Mouse (Mus musculus): ENCODE measurements around the gene Tmco4. TPM values are rescaled to one million over a fixed set of nuclear protein-coding genes. Genes with fewer than 3 reads are reported as not detected.
A peak's percentile ranks its signal among the peaks of the same experiment; 100 is the strongest.
"Not testable (repeated sequence)": the region's sequence is repeated elsewhere in the genome, so short reads cannot be mapped to it uniquely, and the experiment has no call there.

The Tmco4 gene
- total RNA-seq, 4 experiments from 2014 or later = 19.1 to 23.0 (median 21.1) TPM

DNA sequence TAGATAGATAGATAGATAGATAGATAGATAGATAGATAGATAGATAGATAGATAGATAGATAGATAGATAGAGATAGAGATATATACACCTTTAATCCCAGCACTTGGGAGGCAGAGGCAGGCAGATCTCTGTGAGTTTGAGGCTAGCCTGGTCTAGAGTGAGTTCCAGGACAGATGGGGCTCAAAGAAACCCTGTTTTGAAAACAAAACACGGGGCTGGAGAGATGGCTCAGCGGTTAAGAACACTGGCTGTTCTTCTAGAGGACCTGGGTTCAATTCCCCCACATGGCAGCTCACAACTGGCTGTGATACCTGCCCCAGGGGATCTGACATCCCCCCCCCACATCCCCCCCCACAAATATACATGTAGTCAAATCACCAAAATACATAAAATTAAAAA lies 1.9 kb downstream of the Tmco4 start:
- not testable (repeated sequence) for DNase-seq

DNA sequence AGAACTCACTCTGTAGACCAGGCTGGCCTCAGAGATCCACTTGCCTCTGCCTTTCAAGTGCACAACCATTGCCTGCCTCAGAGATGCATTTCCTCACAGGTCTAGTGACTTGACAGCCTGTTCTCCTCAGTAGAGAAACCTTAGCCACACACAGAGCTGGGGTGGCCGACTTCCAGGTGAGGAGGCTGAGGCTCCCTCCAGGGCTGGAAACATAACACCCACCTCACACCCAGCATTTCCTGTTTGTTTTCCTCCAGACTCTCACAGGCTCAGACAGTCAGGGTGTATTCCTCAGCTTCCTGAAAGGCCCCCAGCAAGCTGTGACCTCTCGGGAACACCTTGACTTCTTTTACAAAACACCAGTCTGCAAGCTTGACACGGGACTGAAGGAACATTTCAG lies 2.5 kb downstream of the Tmco4 start:
- no peak for DNase-seq

DNA sequence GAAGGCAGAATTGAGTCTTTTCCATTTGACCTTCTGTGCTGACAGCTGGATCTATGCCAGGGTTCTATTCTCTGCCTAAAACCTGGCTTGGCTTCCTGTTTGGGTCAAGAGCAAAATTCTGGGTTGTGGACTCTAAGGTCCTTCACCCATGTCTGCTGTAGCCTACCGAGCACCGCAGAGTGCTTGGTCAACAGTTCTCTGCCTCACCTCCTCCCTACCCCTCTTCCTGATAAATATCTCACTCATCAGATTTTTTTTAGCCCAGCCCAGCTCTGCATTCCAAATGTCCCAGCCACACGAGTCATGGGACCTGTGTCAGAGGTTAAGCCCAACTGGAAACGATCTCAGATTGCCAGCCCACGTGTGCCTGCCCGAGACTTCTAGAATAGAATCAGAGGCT lies 3.4 kb downstream of the Tmco4 start:
- DNase-seq = no peak

DNA sequence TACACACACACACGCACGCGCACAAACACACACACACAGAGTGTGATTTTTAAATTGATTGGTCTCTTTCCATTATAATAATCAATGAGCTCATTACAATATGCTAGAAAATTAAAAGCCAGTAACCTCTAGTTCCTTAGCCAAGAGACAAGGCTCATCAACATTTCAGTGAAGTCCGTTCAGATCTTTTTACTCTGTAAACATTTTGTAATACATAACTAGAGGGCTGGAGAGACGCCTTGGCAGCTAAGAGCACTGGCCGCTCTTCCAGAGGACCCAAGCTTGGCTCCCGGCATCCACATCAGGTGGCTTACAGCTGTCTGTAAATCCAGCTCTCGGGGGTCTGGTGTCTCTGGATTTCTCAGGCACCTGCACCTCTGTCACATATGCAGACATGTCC lies 7.3 kb downstream of the Tmco4 start:
- DNase-seq = no peak

DNA sequence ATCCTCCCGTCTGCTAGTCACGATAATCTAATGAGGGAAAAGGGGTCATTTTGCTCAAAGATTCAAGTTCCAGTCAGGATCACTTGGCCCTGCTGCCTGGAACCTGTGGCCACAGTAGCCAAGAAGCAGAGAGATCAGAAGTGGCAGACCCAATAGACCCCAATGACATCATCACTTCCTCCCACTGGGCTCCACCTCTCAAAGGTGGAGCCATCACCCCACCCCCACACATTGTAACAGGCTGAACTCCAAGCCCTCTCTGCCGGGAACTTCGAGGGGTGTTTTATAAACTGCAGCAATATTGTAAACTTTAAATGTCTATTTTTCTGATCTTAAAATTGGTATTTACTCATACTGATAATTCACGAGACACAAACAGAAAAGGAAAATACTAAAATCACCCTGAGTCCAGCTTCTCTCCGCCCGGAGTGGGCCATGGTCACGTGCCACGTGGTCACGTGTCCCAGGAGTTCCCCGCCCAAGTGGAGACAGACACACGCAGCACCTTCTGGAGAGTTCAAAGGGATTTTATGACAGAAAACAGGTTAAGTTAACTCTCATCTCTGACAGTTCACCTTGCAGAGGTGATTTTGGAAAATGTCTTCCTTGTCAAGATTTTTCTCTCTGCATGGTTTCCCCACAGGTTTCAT lies 8.2 kb downstream of the Tmco4 start:
- no peak for DNase-seq

DNA sequence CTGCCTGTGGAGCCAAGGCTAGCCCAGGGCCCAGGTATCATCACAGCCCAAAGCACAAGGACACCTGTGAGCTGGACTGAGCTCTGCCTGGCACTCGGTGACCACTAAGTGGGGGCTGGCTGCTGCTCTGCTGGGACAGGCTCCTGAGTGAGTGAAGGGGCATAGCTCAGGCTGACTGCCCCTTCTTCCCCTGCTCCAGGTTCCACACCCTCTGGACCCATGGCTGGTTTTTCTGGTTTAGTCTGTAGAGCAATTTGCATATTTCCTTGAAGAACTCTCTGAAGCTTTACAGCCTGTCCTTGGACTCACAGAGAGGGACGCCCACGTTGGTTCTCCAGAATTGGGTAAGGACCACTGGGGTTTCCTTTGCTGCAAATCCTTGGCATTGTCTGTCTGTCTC lies 10.7 kb downstream of the Tmco4 start:
- no peak for DNase-seq

DNA sequence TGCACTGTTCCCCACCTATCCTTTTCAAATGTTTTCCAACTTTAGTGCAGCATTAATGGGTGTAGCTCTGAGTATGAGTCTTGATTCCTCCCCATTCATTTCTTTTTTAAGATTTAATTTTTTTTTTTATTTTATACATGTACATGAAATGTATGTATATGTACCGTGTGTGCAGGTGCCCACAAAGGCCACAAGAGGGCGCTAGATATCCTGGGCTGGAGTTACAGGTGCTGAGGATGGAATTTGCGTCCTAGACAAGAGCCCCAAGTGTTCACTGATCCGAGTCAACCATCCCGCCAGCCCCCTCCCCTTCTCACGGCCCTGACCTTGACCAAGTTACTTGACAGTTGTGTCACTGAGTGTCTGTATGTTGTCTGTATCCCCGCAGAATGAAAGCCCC lies 12.1 kb downstream of the Tmco4 start:
- no peak for DNase-seq

DNA sequence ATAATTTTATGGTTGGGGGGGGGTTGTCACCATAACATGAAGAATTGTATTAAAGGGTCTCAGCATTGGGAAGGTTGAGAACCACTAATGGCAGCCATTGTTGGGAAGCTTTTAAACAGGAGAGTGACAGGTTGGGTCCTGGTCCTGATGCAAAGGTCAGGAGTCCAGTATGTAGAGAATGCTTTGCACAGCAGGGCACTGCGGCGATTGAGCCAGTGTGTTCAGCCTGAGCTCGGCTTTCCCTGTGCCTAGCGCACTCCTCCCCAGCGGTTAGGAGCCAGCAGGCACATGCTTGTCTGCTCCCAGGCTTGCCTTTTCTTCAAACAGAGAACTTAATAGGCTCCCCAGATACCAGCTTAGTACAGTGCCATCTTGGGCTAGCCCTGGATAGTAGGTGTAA lies 13.6 kb downstream of the Tmco4 start:
- no peak for DNase-seq

DNA sequence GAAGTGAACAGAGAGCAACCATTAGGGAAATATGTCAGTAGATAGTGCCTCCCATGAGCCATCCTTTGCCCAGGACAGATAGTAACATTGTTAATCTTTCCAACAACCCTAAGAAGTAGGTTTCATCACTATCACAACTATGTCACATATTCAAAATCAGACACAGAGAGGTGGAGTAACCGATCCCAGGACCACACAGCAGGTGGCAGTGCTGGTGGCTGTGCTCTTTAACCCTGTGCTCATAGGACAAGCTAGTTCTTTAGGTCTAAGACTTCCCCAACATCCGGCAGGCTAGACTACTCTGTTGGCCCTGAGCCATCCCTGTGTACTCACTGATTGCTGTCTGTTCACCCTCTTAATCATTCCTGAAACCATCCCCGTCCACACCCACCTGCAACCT lies 21.7 kb downstream of the Tmco4 start:
- DNase-seq = no peak

DNA sequence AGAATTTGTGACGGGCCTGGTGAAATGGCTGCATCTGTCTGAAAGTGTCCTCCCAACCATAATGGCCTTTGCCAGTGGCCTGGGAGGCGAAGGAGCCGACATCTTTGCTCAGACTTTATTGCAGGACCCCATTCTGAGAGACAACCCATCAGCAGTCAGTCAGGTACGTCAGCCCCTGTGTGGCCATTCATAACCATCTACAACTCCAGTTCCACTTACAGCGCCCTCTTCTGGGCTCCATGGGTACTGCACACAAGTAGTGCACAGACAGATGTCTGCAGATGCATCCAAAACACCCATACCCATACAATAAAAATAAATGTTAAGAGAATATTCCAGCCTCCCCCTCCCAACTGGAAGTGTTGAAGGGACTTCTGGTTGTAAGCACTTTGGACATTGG lies 23.7 kb downstream of the Tmco4 start:
- no peak for DNase-seq

DNA sequence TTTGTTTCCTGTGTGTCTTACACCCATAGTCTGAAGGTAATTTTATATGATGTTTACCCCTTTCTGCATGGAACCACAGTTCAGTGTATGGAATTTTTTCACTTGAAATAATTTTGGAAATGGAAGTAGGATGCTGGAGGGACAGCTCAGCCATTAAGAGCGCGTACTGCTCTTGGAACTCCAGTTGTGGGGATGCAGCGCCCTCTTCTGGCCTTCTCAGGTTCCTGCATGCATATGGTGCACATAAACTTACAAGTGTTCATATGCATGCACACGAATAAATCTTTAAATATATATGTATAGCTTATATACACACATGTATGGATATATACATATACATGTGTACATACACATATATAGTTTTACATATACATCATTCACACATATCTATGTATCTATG lies 24.4 kb downstream of the Tmco4 start:
- DNase-seq = no peak

DNA sequence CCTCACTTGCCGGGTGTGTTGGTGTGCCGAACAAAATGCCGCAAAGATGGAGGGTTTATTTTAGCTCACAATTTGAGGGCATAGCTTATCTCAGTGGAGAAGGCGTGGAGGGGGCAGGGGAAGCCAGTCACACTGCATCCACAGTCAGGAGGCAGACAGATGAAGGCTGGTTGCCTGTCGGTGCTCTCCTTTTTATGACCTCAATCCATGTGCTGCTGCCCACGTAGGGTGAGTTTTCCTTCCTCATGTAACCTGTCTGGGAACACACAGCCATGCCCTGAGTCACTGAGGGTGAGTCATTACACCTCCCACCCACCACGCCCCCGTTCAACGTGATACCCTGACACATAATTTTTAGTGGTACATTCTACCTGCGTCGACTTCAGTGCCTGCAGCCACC lies 25.9 kb downstream of the Tmco4 start:
- DNase-seq = no peak

DNA sequence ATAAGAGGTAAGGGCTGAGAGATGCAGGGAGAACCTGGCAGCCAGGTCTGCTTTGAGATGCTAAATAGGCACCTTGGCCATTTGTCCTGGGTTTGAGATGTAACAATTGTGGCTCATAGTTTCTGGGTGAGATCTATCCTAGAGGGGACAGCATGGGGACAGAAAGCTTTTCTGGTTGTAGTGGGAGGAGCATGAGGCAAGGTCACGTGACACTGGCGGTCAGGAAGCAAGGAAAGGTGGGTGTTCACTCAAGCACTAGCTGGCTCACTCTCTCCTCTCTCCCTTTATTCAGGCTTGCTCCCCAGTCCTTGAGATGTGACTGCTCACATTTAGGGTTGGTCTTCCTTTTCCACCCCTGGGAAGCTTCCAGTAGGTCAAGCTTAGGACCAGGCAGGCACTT lies 28.3 kb downstream of the Tmco4 start:
- DNase-seq = no peak

DNA sequence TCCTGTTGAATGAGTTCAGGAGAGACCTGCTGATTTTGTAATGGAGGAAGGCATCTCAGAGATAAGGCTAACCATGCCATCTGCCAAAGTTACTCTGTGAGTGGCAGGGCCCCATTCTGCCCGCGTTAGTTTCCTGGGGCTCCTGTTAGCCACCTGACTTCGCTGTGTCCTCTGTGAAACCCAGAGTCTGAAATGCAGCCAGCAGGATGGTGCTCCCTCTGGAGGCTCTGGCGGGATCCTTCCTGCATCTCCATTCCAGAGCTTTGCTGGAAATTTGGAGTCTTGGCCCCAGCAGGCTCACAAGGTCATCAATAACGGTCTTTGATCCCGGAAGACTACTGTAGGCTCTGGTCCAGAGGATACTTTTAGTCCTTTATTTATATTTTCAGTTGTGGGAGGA lies 28.7 kb downstream of the Tmco4 start:
- peak; percentile 36 for DNase-seq

DNA sequence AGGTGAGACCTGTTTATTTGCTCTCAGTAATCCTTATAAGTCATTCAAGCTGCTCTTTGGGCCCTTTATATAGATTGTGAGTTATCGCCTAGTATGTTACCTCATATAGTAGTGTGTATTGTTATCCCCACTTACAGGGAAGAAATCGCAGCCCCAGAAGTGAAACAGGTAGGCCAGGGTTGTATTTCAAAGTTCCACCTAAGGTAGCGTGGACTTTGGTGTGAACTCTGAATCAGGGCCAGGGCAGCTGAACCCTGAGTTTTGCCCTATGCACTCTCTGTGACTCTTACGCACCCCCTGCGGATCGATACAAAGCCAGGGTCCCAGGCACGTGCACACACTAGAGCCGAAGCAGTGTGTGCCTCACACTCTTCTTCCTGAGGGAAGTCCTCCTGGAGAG lies 31.4 kb downstream of the Tmco4 start:
- no peak for DNase-seq

DNA sequence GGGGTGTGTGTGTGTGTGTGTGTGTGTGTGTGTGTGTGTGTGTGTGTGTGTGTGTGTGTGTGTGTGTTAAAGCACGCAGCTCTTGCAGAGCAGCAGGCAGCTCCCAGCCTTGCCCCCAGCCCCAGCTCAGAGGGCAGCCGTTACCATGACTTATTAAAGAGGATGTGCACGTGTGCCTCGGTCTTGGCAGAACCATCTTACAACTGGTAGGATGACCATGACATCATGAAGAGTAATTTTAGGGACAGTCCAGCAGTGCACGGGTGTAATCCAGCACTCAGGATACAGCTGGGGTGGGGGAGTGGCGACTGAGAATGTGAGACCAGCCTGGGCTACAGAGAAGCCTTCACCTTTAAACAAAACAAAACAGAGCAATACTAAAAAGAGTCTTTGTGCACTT lies 32.5 kb downstream of the Tmco4 start:
- DNase-seq = no peak

DNA sequence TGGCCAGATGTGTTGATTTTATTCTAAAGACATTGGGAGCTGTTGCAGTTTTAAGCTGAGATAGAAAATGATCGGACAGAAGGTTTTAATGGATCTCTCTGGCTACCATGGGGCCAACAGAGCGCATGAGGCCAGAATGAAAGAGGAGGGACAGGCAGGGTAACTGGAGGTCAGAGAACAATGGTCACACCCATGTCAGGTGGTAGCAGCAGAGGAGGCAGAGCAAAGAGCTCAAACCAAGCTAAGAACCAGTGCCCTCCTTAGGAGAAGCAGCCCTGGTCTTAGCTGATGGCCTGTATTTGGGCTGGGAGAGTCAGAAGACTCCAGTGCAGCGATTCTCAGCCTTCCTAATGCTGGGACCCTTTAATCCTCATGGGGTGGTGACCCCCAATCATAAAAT lies 34.7 kb downstream of the Tmco4 start:
- no peak for DNase-seq

DNA sequence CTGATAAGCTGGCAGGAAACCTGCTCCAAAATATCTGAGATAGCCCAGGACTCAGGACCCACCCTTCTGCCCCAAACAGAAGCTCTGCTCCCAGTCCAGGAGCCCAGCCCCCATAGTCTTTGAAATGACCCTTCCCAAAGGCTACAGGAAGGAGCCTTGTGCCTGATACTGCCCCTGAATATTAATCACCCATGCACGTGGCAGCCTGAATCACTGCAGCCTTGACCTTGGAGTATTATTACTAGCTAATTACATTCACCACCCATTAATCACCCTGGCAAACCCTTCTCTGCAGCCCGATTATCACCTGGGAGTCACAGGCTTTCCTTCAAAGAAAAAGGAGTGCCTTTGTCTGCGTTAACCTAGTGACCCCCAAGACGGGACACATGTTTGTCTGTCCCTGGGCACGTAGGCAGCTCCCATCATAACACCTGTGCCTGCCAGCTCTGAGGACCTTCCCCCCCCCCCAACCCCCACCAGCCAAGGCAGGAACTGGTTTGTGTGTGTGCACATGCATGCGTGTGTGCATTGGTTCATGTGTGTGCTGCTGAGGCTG lies 35.4 kb downstream of the Tmco4 start:
- DNase-seq = peak; percentile 50

DNA sequence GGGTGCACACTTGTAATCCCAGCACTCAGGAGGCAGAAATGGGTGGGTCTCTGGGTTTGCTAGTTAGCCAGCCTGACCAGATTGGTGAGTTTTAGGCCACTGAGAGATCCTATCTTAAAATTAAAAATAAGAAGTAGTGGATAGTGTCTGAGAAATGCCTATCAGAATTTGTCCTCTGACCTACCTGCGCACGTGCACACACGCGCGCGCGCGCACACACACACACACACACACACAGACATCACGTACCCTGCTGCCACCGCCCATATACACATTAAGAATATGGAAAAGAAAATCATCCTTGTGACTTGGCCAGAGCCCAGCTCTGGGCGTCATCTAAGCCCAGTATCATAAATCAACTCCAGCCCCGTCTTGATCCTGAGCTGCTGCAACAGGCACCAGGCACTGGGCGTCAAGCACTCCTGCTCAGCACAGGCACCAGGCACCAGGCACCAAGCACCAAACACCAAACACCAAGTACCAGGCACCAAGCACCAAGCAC lies 38.6 kb downstream of the Tmco4 start:
- DNase-seq = no peak

DNA sequence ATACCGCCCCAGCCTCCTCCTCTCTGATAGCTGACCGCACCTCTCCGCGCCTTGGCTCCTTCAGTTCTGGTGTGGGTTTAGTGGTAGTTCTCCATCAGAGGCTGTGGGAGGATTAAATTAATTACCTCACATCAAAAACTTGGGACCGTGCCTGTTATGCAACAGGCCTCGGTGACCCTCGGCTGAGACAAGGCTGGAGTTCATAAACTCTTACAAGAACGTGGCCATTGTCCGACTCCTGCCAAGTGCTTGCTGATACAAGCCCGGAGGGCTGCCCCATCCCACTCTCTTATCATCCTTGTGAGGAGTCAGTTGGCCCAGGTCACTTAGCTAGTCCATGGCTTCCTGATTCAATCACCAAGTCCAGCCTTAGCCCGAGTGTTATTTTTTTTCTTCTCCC lies 40.6 kb downstream of the Tmco4 start:
- DNase-seq = peak; percentile 47

DNA sequence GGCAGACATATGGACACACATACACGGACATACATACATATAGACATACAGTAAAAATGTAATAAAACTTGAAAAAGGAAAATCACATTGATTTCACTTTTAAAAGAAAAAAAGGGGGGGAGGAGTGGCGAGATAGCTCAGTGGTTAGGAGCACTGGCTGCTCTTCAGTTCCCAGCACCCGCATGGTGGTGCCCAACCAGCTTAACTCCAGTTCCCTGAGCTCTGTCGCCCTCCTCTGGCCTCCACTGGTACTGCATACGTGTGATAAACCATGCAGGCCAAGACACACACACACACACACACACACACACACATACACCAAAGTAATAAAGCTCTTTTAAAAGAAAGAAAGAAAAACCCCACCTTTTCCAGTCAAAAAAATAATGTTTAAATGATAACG lies 42.1 kb downstream of the Tmco4 start:
- DNase-seq = no peak

DNA sequence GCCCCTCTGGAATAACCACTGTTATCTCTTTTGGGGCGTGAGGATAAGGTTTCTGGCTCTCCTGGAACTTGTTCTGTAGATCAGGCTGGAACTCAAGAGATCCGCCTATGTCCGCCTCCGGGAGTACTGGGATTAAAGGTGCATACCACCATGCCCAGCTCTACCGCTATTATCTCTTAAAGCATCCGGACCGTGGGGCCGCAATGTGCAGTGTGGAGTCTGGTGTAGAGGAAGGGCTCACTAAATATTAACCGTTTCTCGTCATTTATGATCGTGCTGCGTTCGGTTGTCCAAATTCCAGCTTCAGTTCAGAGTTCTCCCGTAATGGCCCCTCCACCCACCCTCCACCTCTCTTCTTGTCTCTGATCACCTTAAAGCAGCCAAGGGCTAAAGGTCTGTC lies 45.7 kb downstream of the Tmco4 start:
- DNase-seq = no peak

DNA sequence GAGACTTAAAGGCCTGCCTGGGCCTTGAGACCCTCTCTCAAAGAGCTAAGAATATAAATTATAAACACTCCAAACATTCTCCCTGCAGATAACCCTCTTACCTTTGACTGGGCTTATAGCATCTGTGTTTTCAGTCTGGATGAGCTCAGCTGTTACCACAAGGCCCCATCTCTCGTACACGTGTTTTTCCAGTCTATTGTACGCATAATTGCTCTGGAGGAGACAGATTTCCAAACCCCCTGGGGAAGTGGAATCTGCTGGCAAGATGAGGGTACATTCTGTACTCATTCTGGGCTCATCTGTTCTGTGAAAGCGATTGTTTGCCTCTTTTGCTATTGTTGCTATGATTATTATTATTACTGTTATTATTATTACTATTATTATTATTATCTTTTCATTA lies 46.3 kb downstream of the Tmco4 start:
- no peak for DNase-seq

DNA sequence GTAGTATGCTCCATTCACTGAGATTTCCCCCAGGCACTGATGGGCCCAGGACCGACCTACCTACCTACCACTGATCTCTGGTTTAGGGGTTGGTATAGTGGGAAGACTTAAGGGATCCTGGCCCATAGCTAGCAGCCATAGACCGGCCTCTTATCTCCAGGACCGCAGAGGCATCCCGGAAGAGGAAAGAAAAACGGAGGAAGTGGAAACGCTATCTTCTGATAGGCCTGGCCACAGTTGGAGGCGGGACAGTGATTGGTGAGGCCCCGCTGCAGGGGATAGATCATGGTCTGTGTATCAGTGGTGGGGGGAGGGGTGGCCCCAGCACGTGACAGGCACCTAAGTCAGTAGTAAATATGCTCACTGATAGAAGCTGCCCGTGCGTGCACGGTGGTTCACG lies 46.7 kb downstream of the Tmco4 start:
- no peak for DNase-seq

DNA sequence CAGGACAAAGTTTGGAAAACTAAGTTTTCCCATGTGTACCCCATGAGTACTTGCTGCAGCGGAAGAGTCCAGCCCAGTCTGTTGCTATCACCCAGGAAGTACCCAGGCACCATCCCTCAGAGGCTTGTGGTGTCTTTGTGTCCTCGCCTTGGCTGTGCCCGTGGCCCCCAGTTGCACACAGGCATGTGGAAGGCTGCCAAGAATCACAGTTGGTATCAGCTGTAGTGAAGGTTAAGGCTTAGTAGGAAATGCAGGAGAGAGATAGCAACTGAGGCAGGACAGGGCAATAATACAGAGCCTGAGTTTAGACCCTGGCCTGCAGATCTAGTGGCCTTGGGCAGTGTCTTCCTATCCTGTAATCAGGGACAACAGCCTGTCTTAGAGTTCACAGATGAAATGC lies 47.7 kb downstream of the Tmco4 start:
- DNase-seq = peak; percentile 44
